Mouse (Mus musculus) heart, embryonic 11.5 days (tissue): ENCODE data around the gene Cdr1. TPM values are rescaled to one million over a fixed set of nuclear protein-coding genes. Genes with fewer than 3 reads are reported as not detected.

ENCODE experiments used
- microRNA-seq: library from miRNA; unstranded; fragments of <30 nt; microRNA quantifications from one replicate; pipeline ENCODE4, GENCODE M21; 2016; ENCODE audit warnings: borderline number of aligned reads
- polyA plus RNA-seq: library from polyadenylated mRNA; unstranded; fragments of >200 nt; fragmentation: Nextera tagmentation; extraction: Ambion mirVana; gene quantifications from 2 replicates; pipeline ENCODE4 v1.2.1, GENCODE M21; 2014

Gene Cdr1
- polyA plus RNA-seq, 1 experiment from 2014 or later: not detected

Small RNA genes within 50 kb of the gene (microRNA-seq; reads per million reads assigned to microRNA genes)
- gene Gm24396: not detected
